Mouse (Mus musculus) intestine, embryonic 14.5 days (tissue): ENCODE measurements at regions not wholly inside any gene's neighbourhood (a gene's known extent, or its start where the extent isn't known, plus 50 kb on each side); places are given as distances from the start of the nearest gene placed in this dataset.

ENCODE experiments used
- ATAC-seq: fragments of 200-750 bp; cut with Nextera tagmentation; replicated peaks from 2 replicates; pipeline ENCODE4 v1.8.0; 2017; ENCODE audit warnings: low read depth, moderate number of reproducible peaks, moderate TSS enrichment, moderate library complexity; ENCODE audit not compliant: low FRiP score, low TSS enrichment
- DNase-seq: peaks from one replicate; pipeline ENCODE4 v3.0.0-alpha.2; 2018; ENCODE audit warnings: low spot score
- H3K27ac ChIP-seq: fragments of 300-500 bp; sonication (generic); 2 replicates; pipeline ENCODE4 v1.5.1; 2014; ENCODE audit warnings: low read depth, mild to moderate bottlenecking, control low read depth
- H3K27me3 ChIP-seq: fragments of 300-500 bp; sonication (generic); replicated peaks from 2 replicates; pipeline ENCODE4 v1.6.1; 2014; ENCODE audit warnings: low read length, control low read depth; ENCODE audit not compliant: control insufficient read depth, insufficient read depth
- H3K36me3 ChIP-seq: fragments of 300-500 bp; sonication (generic); 2 replicates; pipeline ENCODE4 v1.6.1; 2014; ENCODE audit warnings: low read length, control low read depth; ENCODE audit not compliant: control insufficient read depth, insufficient read depth
- H3K4me1 ChIP-seq: fragments of 300-500 bp; sonication (generic); replicated peaks from 2 replicates; pipeline ENCODE4 v1.6.1; 2014; ENCODE audit warnings: low read length, control low read depth, mixed read lengths; ENCODE audit not compliant: control insufficient read depth, insufficient read depth
- H3K4me2 ChIP-seq: fragments of 300-500 bp; sonication (generic); 2 replicates; pipeline ENCODE4 v1.6.1; 2014; ENCODE audit warnings: low read length
- H3K4me3 ChIP-seq: fragments of 300-500 bp; sonication (generic); 2 replicates; pipeline ENCODE4 v1.5.1; 2014; ENCODE audit warnings: low read depth, low read length, control low read depth, mixed read lengths
- H3K9ac ChIP-seq: fragments of 300-500 bp; sonication (generic); 2 replicates; pipeline ENCODE4 v1.6.1; 2014; ENCODE audit warnings: mild to moderate bottlenecking, low read length
- H3K9me3 ChIP-seq: fragments of 300-500 bp; sonication (generic); 2 replicates; pipeline ENCODE4 v1.6.1; 2016; ENCODE audit warnings: low read length, control low read depth; ENCODE audit not compliant: control insufficient read depth
- WGBS: fragments of 180-500 bp; shearing (Covaris S2); extraction: QIAGEN DNeasy Blood & Tissue Kit; methylation state at CpG from one replicate; pipeline ENCODE4 v1.1.7; 2014; 5-methylcytosine and 5-hydroxymethylcytosine counted together

GRCm38 (mm10) chr12:109713041-109713440 lies 112.9 kb upstream of the Rtl1 start:
- WGBS = 94% methylated on average over 3 of the region's 3 CpGs
- Histone ChIP-seq H3K4me2 (no peak overlapping the region), H3K36me3 (peaks cover 66% of the 10 kb centered on the region), H3K4me1 (no peaks in the 10 kb centered on the region), H3K4me3 (no peak overlapping the region), H3K27me3 (no peaks in the 10 kb centered on the region), H3K9ac (no peak overlapping the region), H3K27ac (no peak overlapping the region), H3K9me3 (no peaks in the 10 kb centered on the region)
- DNase-seq (no peak), ATAC-seq (no peak)

- Histone ChIP-seq H3K9me3 (no peaks in the 10 kb centered on the region), H3K27me3 (no peaks in the 10 kb centered on the region), H3K4me3 (no peak overlapping the region), H3K4me2 (no peak overlapping the region), H3K4me1 (no peaks in the 10 kb centered on the region), H3K9ac (no peak overlapping the region), H3K27ac (no peak overlapping the region), H3K36me3 (peaks cover 73% of the 10 kb centered on the region)
- ATAC-seq (no peak), DNase-seq (no peak)
- WGBS = 95% methylated on average over 5 of the region's 5 CpGs
Observed at GRCm38 (mm10) chr12:109714061-109714460, 113.9 kb upstream of the Rtl1 start.

GRCm38 (mm10) chr12:109716991-109717390 lies 116.9 kb upstream of the Rtl1 start:
- ATAC-seq (no peak), DNase-seq (no peak)
- peaks cover 88% of the 10 kb centered on the region for H3K36me3 ChIP-seq
- H3K4me2 ChIP-seq = no peak overlapping the region
- H3K27me3 ChIP-seq = no peaks in the 10 kb centered on the region
- H3K9me3 ChIP-seq = no peaks in the 10 kb centered on the region
- 93% methylated on average over 20 of the region's 20 CpGs for WGBS
- H3K27ac ChIP-seq = no peak overlapping the region
- no peak overlapping the region for H3K9ac ChIP-seq
- H3K4me3 ChIP-seq = no peak overlapping the region
- H3K4me1 ChIP-seq = no peaks in the 10 kb centered on the region

GRCm38 (mm10) chr12:109718036-109718435 lies 117.9 kb upstream of the Rtl1 start:
- Histone ChIP-seq H3K27me3 (no peaks in the 10 kb centered on the region), H3K9me3 (no peaks in the 10 kb centered on the region), H3K4me3 (no peak overlapping the region), H3K36me3 (peaks cover 90% of the 10 kb centered on the region), H3K4me2 (no peak overlapping the region), H3K4me1 (no peaks in the 10 kb centered on the region), H3K9ac (no peak overlapping the region), H3K27ac (no peak overlapping the region)
- DNase-seq (no peak), ATAC-seq (no peak)
- WGBS = 90% methylated on average over 9 of the region's 9 CpGs

- Histone ChIP-seq H3K27ac (no peak overlapping the region), H3K36me3 (peaks cover 69% of the 10 kb centered on the region), H3K4me1 (no peaks in the 10 kb centered on the region), H3K9me3 (no peaks in the 10 kb centered on the region), H3K9ac (no peak overlapping the region), H3K4me3 (no peak overlapping the region), H3K4me2 (no peak overlapping the region), H3K27me3 (no peaks in the 10 kb centered on the region)
- ATAC-seq = no peak
- DNase-seq = no peak
- 92% methylated on average over 10 of the region's 10 CpGs for WGBS
Observed at GRCm38 (mm10) chr12:109738201-109738600, 138.1 kb upstream of the Rtl1 start.

DNA sequence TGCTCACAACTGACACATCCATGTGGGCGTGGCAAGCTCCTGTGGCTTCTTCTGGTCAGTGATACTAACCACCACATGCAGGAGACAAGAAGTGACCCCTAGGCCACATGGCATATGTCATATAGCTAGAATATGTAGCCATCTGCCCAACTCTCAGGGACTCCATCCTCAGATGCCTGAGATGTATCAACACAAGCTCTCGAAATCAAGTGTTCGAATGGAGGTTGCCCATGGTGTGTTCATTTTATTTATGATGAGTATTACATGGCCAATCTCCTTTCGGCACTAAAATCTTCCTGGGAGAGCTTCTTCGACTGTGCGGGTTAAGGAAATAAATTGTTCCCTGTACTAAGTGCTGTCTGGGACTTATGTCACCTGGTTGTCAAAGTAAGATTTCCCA lies 138.8 kb upstream of the Rtl1 start:
- H3K27me3 ChIP-seq = no peaks in the 10 kb centered on the region
- no peak overlapping the region for H3K9ac ChIP-seq
- no peaks in the 10 kb centered on the region for H3K4me1 ChIP-seq
- ATAC-seq (no peak), DNase-seq (no peak)
- no peaks in the 10 kb centered on the region for H3K9me3 ChIP-seq
- no peak overlapping the region for H3K4me2 ChIP-seq
- no peak overlapping the region for H3K27ac ChIP-seq
- peaks cover 68% of the 10 kb centered on the region for H3K36me3 ChIP-seq
- 95% methylated on average over 6 of the region's 6 CpGs for WGBS
- no peak overlapping the region for H3K4me3 ChIP-seq

GRCm38 (mm10) chr12:109742486-109742885 lies 142.4 kb upstream of the Rtl1 start:
- ATAC-seq (no peak), DNase-seq (no peak)
- Histone ChIP-seq H3K4me3 (no peak overlapping the region), H3K4me2 (no peak overlapping the region), H3K9ac (no peak overlapping the region), H3K36me3 (peaks cover 50% of the 10 kb centered on the region), H3K4me1 (peaks cover 22% of the 10 kb centered on the region), H3K9me3 (no peaks in the 10 kb centered on the region), H3K27ac (no peak overlapping the region), H3K27me3 (no peaks in the 10 kb centered on the region)
- 88% methylated on average over 11 of the region's 11 CpGs for WGBS

GRCm38 (mm10) chr12:109743036-109743650 lies 143.0 kb upstream of the Rtl1 start:
- Histone ChIP-seq H3K9ac (no peak overlapping the region), H3K4me1 (peaks cover 29% of the 10 kb centered on the region), H3K27me3 (no peaks in the 10 kb centered on the region), H3K4me2 (no peak overlapping the region), H3K9me3 (no peaks in the 10 kb centered on the region), H3K36me3 (peaks cover 47% of the 10 kb centered on the region), H3K27ac (no peak overlapping the region), H3K4me3 (no peak overlapping the region)
- no peak for ATAC-seq
- 91% methylated on average over 24 of the region's 24 CpGs for WGBS
- no peak for DNase-seq

DNA sequence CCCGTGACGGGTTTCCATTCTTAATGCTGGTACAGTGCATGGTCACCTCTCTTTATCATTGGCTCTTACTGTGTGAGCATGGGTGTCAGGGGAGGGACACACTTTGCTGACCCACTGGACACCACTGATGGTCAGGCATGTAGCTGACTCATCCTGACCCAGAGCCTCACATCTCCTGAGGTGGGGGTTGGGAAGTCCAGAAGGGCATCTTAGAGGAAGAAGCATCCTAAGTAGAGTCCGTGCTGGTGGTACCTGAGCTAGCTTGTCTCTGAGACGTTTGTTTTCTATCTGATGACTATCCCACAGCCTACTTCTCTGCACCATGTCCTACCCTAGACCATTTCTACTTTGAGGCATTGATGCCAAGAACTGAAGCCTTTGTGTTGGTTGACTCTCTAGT lies 144.1 kb upstream of the Rtl1 start:
- Histone ChIP-seq H3K4me2 (no peak overlapping the region), H3K36me3 (peaks cover 40% of the 10 kb centered on the region), H3K4me1 (peaks cover 39% of the 10 kb centered on the region), H3K27ac (no peak overlapping the region), H3K9me3 (no peaks in the 10 kb centered on the region), H3K4me3 (no peak overlapping the region), H3K27me3 (no peaks in the 10 kb centered on the region), H3K9ac (no peak overlapping the region)
- ATAC-seq = no peak
- no peak for DNase-seq
- 87% methylated on average over 4 of the region's 4 CpGs for WGBS
